Mouse (Mus musculus): ENCODE measurements around the gene Pik3r1. TPM values are rescaled to one million over a fixed set of nuclear protein-coding genes. Genes with fewer than 3 reads are reported as not detected.

Pik3r1 gene
- 10 to 100 TPM; 21.6 to 32.9 TPM for total RNA-seq (2021)
- long read RNA-seq, experiment 1, partial matches to known transcripts, result 0 of 5 reads
- long read RNA-seq, experiment 1, other reads (novel, unspliced or antisense), result 5 of 5 reads
- long read RNA-seq, experiment 2, full-length matches to known transcripts, result 1 of 7 reads
- long read RNA-seq, experiment 2, partial matches to known transcripts, result 1 of 7 reads
- long read RNA-seq, experiment 2, other reads (novel, unspliced or antisense), result 5 of 7 reads

DNA sequence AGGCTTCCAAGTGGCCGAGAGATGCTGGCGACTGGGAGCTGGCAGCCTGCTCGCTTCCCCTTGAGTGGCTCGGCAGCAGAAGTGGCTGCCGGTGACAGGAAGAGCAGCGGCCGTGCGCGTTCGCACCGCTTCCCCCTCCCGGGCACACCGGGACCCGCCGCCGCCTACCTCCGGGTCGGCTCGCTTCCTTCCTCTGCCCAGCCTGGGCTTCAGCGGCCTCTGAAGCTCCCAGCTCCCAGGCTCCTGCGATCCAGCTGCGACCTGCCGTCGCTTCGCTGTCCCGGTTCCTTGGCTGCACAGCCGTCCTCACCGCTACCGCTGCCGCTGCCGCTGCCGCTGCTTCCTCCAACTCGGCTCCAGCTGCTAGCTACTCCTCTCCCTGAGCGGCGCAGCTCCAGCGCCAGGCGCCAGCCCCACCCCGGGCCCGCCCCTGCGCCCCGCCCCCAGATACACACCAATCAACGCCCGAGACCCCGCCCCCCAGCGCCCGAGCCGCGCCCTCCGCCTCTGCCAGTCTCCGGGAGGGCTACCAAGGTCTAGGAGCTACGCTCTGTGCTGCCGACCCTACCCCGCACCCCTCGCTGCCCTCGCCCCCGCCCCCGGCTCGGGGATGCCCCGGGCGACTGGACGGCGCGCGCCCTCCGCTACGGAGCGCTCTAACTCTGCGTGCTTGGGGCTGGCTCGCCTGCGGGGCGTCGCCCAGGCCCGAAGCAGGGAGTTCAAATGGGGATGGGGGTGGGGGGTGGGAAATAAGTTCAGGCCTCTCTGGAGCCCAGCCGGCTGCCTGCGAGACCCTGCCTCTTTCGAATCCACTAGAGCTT lies at the start of gene Pik3r1:
Pik3r1 (minus strand) TSS at position 409 of the 821 bp plus-strand sequence.
- peak; percentile 89 to 98 for DNase-seq
- intact Hi-C loops (cut with DNase I), result loop anchor here (5.0 kb wide), 1 partner anchor 34 kb away; no protein-coding TSS in a partner anchor

GRCm38 (mm10) chr13:101813267-101813900 lies 45.4 kb upstream of the Pik3r1 start:
- DNase-seq, result peak in 1 of 2 experiments; percentile 32
- intact Hi-C loops (cut with DNase I), result no loop called here

- intact Hi-C loops (cut with DNase I), result no loop called here
- DNase-seq, result no peak
Observed at GRCm38 (mm10) chr13:101812341-101812740, 44.3 kb upstream of the Pik3r1 start.

GRCm38 (mm10) chr13:101811882-101812281 lies 43.9 kb upstream of the Pik3r1 start:
- intact Hi-C loops (cut with DNase I), result no loop called here
- DNase-seq, result peak; percentile 47 to 56

DNA sequence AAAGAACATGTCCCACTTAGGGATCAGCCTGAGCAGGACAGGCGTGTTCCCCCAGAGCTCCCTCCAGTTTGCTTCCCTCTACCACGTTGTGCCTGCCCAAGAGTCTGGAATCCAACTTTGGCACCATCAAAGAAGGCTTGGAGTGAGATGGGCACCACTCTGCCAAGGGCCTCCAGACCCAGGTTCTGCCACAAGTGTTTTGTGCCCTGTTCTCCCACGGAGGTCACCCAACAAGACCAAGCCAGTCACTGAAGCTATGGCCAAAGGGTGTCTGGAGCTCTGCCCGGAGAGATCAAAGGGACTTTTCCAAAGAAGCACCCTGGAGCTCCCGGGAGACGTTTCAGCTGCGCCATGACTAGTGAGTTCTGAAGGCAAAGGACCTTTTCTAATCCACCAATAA lies 42.6 kb upstream of the Pik3r1 start:
- peak; percentile 27 to 36 for DNase-seq
- intact Hi-C loops (cut with DNase I), result no loop called here

DNA sequence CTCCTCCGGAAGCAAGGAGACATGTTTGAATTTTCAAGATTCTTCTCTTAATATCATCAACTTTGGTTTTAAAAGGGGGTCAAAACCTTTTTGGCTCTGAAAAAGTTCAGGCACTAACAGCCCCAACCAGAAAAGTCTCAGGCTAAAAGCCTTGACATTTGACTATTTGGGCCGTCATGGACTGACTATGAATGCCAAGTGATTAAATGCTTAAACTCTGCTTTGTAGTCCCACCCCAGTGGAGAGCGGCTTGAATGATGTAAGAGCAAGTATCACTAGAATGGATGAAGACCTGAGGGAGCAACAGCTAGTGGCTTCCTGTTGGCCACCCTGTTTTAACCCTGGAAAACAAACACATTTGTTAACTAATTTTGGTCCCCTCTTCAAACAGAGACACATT lies 41.8 kb upstream of the Pik3r1 start:
- DNase-seq, result no peak
- intact Hi-C loops (cut with DNase I), result no loop called here

GRCm38 (mm10) chr13:101805559-101806091 lies 37.6 kb upstream of the Pik3r1 start:
- DNase-seq, result no peak
- intact Hi-C loops (cut with DNase I), result no loop called here

GRCm38 (mm10) chr13:101801372-101802186 lies 33.6 kb upstream of the Pik3r1 start:
- intact Hi-C loops (cut with DNase I), result loop anchor here (5.0 kb wide), 1 partner anchor 34 kb away; the partner anchor contains the start of gene Pik3r1
- peak; percentile 37 to 40 for DNase-seq

GRCm38 (mm10) chr13:101800833-101801371 lies 32.9 kb upstream of the Pik3r1 start:
- intact Hi-C loops (cut with DNase I), result loop anchor here (5.0 kb wide), 1 partner anchor 34 kb away; the partner anchor contains the start of gene Pik3r1
- DNase-seq, result no peak

- intact Hi-C loops (cut with DNase I), result loop anchor here (5.0 kb wide), 1 partner anchor 33 kb away; the partner anchor contains the start of gene Pik3r1
- DNase-seq, result no peak
Observed at GRCm38 (mm10) chr13:101800021-101800596, 32.1 kb upstream of the Pik3r1 start.

- DNase-seq, result no peak
- intact Hi-C loops (cut with DNase I), result no loop called here
Observed at GRCm38 (mm10) chr13:101799318-101799717, 31.3 kb upstream of the Pik3r1 start.

- intact Hi-C loops (cut with DNase I), result no loop called here
- no peak for DNase-seq
Observed at GRCm38 (mm10) chr13:101798522-101798921, 30.5 kb upstream of the Pik3r1 start.

GRCm38 (mm10) chr13:101796983-101797382 lies 29.0 kb upstream of the Pik3r1 start:
- DNase-seq, result no peak
- intact Hi-C loops (cut with DNase I), result no loop called here

GRCm38 (mm10) chr13:101785705-101786104 lies 17.7 kb upstream of the Pik3r1 start:
- intact Hi-C loops (cut with DNase I), result no loop called here
- DNase-seq, result no peak

- no peak for DNase-seq
- intact Hi-C loops (cut with DNase I), result no loop called here
Observed at GRCm38 (mm10) chr13:101784651-101785289, 16.8 kb upstream of the Pik3r1 start.

DNA sequence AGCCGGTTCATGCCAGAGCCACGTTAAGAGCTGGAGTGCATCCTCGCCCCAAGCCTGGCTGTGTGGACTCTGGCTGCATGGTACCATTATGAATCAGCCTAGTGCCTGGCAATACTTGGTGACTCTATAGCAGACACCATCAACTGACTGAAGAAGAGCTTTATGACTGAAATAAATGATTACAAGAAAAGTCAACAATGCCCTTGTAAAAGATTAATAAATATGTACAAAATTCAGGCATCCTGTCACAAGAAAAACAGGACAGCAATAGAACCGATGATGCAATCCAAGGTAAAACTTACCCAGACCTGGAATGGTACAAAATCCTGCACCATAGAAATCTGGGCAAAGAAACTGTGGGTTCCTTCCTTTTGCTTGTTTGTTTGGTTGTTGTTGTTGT lies 11.0 kb upstream of the Pik3r1 start:
- no peak for DNase-seq
- intact Hi-C loops (cut with DNase I), result no loop called here

GRCm38 (mm10) chr13:101777851-101778250 lies 9.8 kb upstream of the Pik3r1 start:
- intact Hi-C loops (cut with DNase I), result no loop called here
- no peak for DNase-seq

DNA sequence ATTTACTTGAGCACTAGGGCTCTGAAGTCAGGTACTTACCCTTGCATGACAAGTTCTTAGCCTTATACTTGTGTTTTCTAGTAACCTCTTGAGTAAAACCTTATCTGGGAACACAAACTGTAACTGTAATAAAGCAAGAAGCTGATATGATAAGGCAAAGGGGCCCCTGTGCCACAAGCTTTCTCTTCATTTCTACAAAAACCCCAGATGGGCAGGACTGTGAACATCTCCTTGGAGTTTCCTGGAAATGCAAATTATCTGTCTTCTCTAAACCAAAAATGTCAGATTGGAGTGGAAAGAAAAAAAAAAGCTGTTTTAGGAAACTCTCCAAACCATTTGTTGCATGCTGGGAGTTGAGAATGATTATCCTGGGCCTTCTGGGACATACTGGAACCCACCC lies 3.1 kb upstream of the Pik3r1 start:
- no peak for DNase-seq
- intact Hi-C loops (cut with DNase I), result no loop called here

DNA sequence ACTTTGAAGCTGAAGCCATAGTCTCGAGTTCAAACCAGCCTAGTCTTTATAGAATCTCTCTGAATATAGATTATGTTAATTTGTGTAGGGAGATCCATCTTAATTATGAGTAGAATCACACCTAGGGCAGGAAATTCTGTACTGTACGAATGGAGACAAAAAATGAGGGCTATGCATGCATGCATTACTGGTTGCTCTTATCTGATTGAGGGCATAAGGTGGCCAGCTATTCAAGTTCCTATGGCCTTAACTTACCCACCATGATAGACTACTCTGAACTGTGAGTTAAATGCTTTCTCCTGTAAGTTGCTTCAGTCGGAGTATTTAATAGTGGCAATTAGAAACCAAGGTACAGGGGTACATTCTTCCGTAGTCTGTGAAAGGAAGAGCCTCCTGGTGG lies 1.9 kb upstream of the Pik3r1 start:
- no peak for DNase-seq
- intact Hi-C loops (cut with DNase I), result loop anchor here (5.0 kb wide), 1 partner anchor 32 kb away; no protein-coding TSS in a partner anchor
